Mouse (Mus musculus): ENCODE data around the gene Kcnip1. TPM values are rescaled to one million over a fixed set of nuclear protein-coding genes. Genes with fewer than 3 reads are reported as not detected.

Gene Kcnip1
- 3.1 and 4.4 TPM in 2 replicates for polyA plus RNA-seq (2015; fragmentation: Nextera tagmentation; extraction: Ambion mirVana)

DNA sequence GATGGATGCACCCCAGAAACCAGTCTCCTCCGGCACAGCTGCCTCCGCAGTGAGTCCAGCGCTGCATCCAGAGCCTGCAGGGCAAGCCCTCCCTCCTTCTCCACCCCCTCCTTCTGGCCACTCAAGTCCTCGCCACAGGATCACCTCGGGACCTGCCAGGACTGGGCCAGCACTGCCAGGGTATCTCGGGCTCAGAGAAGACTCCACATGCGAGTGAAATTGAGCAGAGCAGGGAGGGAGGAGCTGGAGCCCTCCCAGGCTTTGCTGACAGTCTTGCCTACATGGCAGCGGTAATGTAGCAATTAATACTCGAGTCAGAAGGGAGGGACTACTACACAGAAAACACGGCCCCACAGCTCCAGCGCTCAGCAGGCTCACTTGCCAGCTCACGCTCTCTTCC, at the start of gene Kcnip1:
Gene Kcnip1 (minus strand): TSS at position 215 of the 400 bp plus-strand sequence.
- Histone ChIP-seq H3K9ac (peak within 1 kb of the TSS; percentile 43), H3K4me1 (peaks cover 18% of the 10 kb centered on the region), H3K27me3 (peaks cover 26% of the 10 kb centered on the region), H3K27ac (no peak within 1 kb of the TSS), H3K9me3 (no peaks in the 10 kb centered on the region), H3K4me2 (replicated peaks) (peak within 1 kb of the TSS; percentile 55), H3K36me3 (no peaks in the 10 kb centered on the region), H3K4me3 (peak within 1 kb of the TSS; percentile 16; the same call in 1 of the 2 replicates)
- 13% methylated on average over 12 of the region's 12 CpGs for WGBS
- peak; percentile 48; the same call in 1 of the 2 replicates for ATAC-seq (ENCODE audit: low FRiP score, low read depth)

DNA sequence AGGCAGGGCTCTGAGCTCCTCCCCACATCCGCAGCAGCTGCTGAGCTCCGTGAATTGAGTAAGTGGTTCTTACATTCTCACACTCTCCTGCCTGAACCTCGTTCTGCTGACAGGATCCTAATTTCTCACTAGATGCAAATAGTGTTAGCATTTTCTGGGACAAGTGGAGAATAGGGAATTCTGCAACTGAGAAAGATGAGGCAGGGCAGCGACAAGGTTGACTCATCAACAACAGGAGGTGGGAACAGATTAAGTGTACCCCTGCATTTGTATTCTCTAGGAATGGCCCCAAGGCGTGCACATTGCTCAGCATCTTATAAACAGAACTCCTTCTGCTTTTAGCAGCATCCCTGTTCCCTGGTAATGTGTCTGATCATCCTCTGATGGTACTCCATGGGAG, 47.1 kb upstream of the Kcnip1 start:
- Histone ChIP-seq H3K27ac (no peak overlapping the region), H3K4me1 (no peaks in the 10 kb centered on the region), H3K4me2 (replicated peaks) (no peak overlapping the region), H3K36me3 (no peaks in the 10 kb centered on the region), H3K9me3 (no peaks in the 10 kb centered on the region), H3K4me3 (no peak overlapping the region), H3K27me3 (no peaks in the 10 kb centered on the region), H3K9ac (no peak overlapping the region)
- no peak for ATAC-seq (ENCODE audit: low FRiP score, low read depth)
- WGBS, result 84% methylated on average over 5 of the region's 5 CpGs

- Histone ChIP-seq H3K4me1 (no peaks in the 10 kb centered on the region), H3K9ac (no peak overlapping the region), H3K27me3 (no peaks in the 10 kb centered on the region), H3K4me2 (replicated peaks) (no peak overlapping the region), H3K36me3 (no peaks in the 10 kb centered on the region), H3K9me3 (no peaks in the 10 kb centered on the region), H3K4me3 (no peak overlapping the region), H3K27ac (no peak overlapping the region)
- 85% methylated on average over 5 of the region's 5 CpGs for WGBS
- ATAC-seq (ENCODE audit: low FRiP score, low read depth), result no peak
These were observed 43.1 kb upstream of the Kcnip1 start for GRCm38 (mm10) chr11:34035909-34036658.

DNA sequence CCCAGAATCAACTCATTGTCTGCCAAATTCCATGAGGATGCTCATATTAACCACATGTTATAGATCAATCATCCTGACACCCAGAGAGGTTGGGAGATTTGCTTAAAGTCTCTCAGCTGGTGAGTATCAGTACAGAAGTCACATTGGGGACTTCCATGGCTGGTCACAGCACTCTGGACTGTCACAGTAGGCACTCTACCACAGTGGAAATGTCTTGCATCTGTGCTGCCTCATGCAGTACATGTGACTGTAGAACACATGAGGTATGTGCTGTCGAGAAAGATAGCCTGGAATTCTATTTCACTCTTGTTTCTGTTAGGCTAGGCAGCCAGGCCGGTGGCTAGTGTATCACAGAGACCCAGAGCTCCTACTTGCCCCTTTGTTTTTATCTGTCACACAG, 41.8 kb upstream of the Kcnip1 start:
- no peaks in the 10 kb centered on the region for H3K4me1 ChIP-seq
- no peak overlapping the region for H3K9ac ChIP-seq
- no peak overlapping the region for H3K4me2 ChIP-seq (replicated peaks)
- no peaks in the 10 kb centered on the region for H3K36me3 ChIP-seq
- no peak overlapping the region for H3K27ac ChIP-seq
- H3K27me3 ChIP-seq, result no peaks in the 10 kb centered on the region
- no peak for ATAC-seq (ENCODE audit: low FRiP score, low read depth)
- H3K9me3 ChIP-seq, result no peaks in the 10 kb centered on the region
- 75% methylated on average over 2 of the region's 2 CpGs for WGBS
- H3K4me3 ChIP-seq, result no peak overlapping the region

DNA sequence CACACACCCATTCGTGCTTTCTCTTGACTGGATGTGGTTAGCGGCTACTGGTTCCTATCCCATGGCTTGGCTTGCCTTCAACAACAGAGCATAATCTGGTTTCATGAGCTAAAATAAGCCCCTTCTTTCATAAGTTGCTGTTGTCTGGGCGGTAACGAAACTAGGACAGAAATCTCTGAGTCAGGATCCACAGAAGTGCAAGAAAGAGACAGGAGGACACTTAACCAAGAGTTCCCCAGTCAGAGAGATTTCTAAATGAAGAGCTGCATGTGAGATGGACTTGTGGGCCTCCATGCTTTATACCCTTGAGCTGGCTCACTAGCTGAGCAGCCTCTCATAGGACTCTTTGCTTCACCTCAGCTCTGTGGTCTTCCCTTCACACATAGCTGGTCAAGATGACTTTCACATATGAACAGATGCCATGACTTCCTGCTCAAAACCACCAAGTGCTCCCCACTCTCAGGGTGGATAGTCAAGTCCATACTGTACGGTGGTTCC, 41.1 kb upstream of the Kcnip1 start:
- 92% methylated on average over 5 of the region's 5 CpGs for WGBS

GRCm38 (mm10) chr11:34031015-34031805, 38.3 kb upstream of the Kcnip1 start:
- H3K4me2 ChIP-seq (replicated peaks), result no peak overlapping the region
- no peaks in the 10 kb centered on the region for H3K9me3 ChIP-seq
- H3K9ac ChIP-seq, result no peak overlapping the region
- H3K36me3 ChIP-seq, result no peaks in the 10 kb centered on the region
- H3K4me3 ChIP-seq, result no peak overlapping the region
- ATAC-seq (ENCODE audit: low FRiP score, low read depth), result no peak
- no peaks in the 10 kb centered on the region for H3K27me3 ChIP-seq
- no peak overlapping the region for H3K27ac ChIP-seq
- no peaks in the 10 kb centered on the region; the same call in 1 of the 2 replicates for H3K4me1 ChIP-seq
- WGBS, result 65% methylated on average over 8 of the region's 8 CpGs

More for the DNA sequence above, 41.1 kb upstream of the Kcnip1 start:
- no peak overlapping the region for H3K4me3 ChIP-seq
- no peak overlapping the region for H3K4me2 ChIP-seq (replicated peaks)
- H3K9ac ChIP-seq, result no peak overlapping the region
- no peaks in the 10 kb centered on the region for H3K9me3 ChIP-seq
- ATAC-seq (ENCODE audit: low FRiP score, low read depth), result no peak
- no peak overlapping the region for H3K27ac ChIP-seq
- H3K36me3 ChIP-seq, result no peaks in the 10 kb centered on the region
- H3K4me1 ChIP-seq, result no peaks in the 10 kb centered on the region; the same call in 1 of the 2 replicates
- H3K27me3 ChIP-seq, result no peaks in the 10 kb centered on the region

- Histone ChIP-seq H3K4me3 (no peak overlapping the region), H3K9ac (no peak overlapping the region), H3K4me1 (no peaks in the 10 kb centered on the region; the same call in 1 of the 2 replicates), H3K27me3 (no peaks in the 10 kb centered on the region), H3K36me3 (no peaks in the 10 kb centered on the region), H3K9me3 (no peaks in the 10 kb centered on the region), H3K27ac (no peak overlapping the region), H3K4me2 (replicated peaks) (no peak overlapping the region)
- ATAC-seq (ENCODE audit: low FRiP score, low read depth), result no peak
- WGBS, result 52% methylated on average over 5 of the region's 5 CpGs
These were observed 36.7 kb upstream of the Kcnip1 start for GRCm38 (mm10) chr11:34029658-34030057.

GRCm38 (mm10) chr11:34025091-34025490, 32.1 kb upstream of the Kcnip1 start:
- Histone ChIP-seq H3K4me1 (no peaks in the 10 kb centered on the region; the same call in 1 of the 2 replicates), H3K9me3 (no peaks in the 10 kb centered on the region), H3K36me3 (no peaks in the 10 kb centered on the region), H3K4me3 (no peak overlapping the region), H3K27ac (no peak overlapping the region), H3K27me3 (no peaks in the 10 kb centered on the region), H3K9ac (no peak overlapping the region), H3K4me2 (replicated peaks) (no peak overlapping the region)
- ATAC-seq (ENCODE audit: low FRiP score, low read depth), result no peak
- 87% methylated on average over 1 of the region's 1 CpGs for WGBS

DNA sequence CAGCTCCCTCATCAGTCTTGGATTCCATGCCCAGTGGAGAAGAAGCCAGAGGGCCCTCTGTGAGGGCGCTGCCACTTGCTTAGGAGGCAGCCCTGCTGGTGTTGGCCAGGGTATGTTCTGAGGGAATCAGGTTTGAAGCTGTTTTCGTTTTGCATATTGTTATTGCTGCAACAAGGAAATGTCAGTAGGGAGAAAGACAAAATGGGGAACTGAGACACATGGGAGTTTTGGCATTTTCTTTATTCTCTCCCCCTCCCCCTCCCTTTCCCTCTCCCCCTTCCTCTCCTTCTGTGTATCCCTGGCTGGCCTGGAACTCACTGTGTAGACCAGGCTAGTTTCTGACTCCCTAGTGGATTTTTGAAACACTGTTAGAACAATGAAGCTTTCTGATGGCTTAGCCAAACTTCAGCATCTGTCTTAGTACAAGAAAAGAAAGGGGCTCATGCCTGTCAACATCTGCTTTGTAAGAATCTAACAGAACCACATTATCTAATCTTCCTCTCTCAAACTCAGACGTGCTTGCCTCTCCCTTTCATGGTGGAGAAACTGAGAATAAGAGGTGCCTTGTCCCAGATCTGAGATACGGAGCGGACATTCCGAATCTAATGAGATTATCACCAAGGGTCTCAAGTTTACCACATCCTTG, 19.2 kb upstream of the Kcnip1 start:
- no peaks in the 10 kb centered on the region for H3K27me3 ChIP-seq
- no peak overlapping the region for H3K9ac ChIP-seq
- no peak overlapping the region for H3K4me2 ChIP-seq (replicated peaks)
- WGBS, result 71% methylated on average over 6 of the region's 6 CpGs
- no peak overlapping the region for H3K4me3 ChIP-seq
- H3K9me3 ChIP-seq, result no peaks in the 10 kb centered on the region
- H3K4me1 ChIP-seq, result peaks cover 8% of the 10 kb centered on the region
- H3K27ac ChIP-seq, result no peak overlapping the region
- no peak for ATAC-seq (ENCODE audit: low FRiP score, low read depth)
- H3K36me3 ChIP-seq, result no peaks in the 10 kb centered on the region

DNA sequence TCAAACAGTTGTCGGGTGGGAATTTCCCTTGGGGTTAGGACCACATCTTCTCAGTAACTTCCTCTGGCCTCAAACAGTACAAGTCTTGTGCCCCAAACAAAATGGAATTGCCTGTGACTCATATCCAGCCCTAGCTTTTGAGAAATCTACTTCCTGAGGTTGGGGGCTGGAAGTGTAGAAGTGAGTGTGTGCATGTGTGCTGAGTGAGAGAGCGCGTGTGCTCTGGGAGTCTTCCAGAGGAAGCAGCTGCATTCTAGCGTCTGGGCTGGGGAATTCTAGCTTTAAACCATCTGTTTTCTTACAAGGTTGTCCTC, 17.9 kb upstream of the Kcnip1 start:
- no peaks in the 10 kb centered on the region for H3K36me3 ChIP-seq
- H3K27me3 ChIP-seq, result no peaks in the 10 kb centered on the region
- no peak overlapping the region for H3K4me3 ChIP-seq
- ATAC-seq (ENCODE audit: low FRiP score, low read depth), result peak; percentile 68
- H3K9ac ChIP-seq, result no peak overlapping the region
- no peaks in the 10 kb centered on the region for H3K9me3 ChIP-seq
- peak overlapping the region; percentile 44; the same call in 1 of the 2 replicates for H3K27ac ChIP-seq
- no peak overlapping the region for H3K4me2 ChIP-seq (replicated peaks)
- peaks cover 8% of the 10 kb centered on the region for H3K4me1 ChIP-seq
- 46% methylated on average over 4 of the region's 4 CpGs for WGBS

DNA sequence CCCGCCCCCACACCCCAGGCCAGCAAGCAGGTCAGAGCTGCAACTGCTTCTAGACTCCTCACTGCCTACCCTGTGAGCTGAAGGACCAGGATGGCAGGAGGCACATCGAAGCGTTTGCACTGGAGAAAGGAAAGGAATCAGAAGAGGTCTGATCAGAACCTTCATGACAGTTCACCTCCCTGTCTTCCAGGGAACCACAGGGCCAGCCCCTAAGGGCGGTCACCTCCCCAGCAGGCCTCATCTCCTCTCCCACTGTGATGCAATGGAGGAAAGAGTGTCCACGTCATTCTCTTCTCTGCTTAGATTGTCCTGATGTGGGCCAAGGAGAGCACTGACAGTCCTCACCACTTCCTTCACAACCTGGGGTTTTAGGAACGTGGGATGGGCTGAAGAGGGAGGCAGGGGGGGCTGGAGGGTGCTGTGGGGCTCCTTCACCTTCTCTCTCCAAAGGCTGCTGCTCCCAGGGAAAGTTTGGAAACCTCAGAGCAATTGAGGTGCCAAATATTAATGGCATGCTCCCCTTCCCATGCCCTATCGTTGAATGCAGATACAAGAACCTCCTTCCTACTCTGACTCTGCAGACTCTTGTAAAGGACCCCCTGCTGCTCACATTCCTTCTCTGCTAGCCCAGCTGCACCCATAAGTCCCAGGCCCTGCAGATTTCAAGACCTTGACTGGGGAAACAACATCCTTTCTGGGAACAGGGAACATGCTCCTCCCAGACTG, 17.3 kb upstream of the Kcnip1 start:
- H3K27me3 ChIP-seq, result no peaks in the 10 kb centered on the region
- H3K4me2 ChIP-seq (replicated peaks), result no peak overlapping the region
- H3K9ac ChIP-seq, result no peak overlapping the region
- H3K4me3 ChIP-seq, result no peak overlapping the region
- peak; percentile 25 for ATAC-seq (ENCODE audit: low FRiP score, low read depth)
- peak overlapping the region; percentile 44; the same call in 1 of the 2 replicates for H3K27ac ChIP-seq
- WGBS, result 67% methylated on average over 7 of the region's 7 CpGs
- no peaks in the 10 kb centered on the region for H3K36me3 ChIP-seq
- H3K9me3 ChIP-seq, result no peaks in the 10 kb centered on the region
- H3K4me1 ChIP-seq, result peaks cover 8% of the 10 kb centered on the region

Measured in limb, embryonic 13.5 days (tissue).